Mouse (Mus musculus) forebrain, embryonic 12.5 days (tissue): Measurements from ENCODE around the gene Atad3a. TPM values are rescaled to one million over a fixed set of nuclear protein-coding genes. Genes with fewer than 3 reads are reported as not detected.

Experiments
- ATAC-seq: fragments of 200-750 bp; cut with Nextera tagmentation; 2 replicates; pipeline ENCODE4 v1.8.0; 2017; ENCODE audit warnings: moderate TSS enrichment; ENCODE audit not compliant: low FRiP score
- H3K27ac ChIP-seq: fragments of 300-500 bp; sonication (generic); 2 replicates; pipeline ENCODE4 v1.5.1; 2016; ENCODE audit warnings: mild to moderate bottlenecking
- H3K27me3 ChIP-seq: fragments of 300-500 bp; sonication (generic); 2 replicates; pipeline ENCODE4 v1.6.1; 2016; ENCODE audit warnings: mild to moderate bottlenecking
- H3K36me3 ChIP-seq: fragments of 300-500 bp; sonication (generic); replicated peaks from 2 replicates; pipeline ENCODE4 v1.6.1; 2016; ENCODE audit warnings: mild to moderate bottlenecking
- H3K4me1 ChIP-seq: fragments of 300-500 bp; sonication (generic); 2 replicates; pipeline ENCODE4 v1.6.1; 2016
- H3K4me2 ChIP-seq: fragments of 300-500 bp; sonication (generic); 2 replicates; pipeline ENCODE4 v1.6.1; 2016; ENCODE audit warnings: mild to moderate bottlenecking, moderate library complexity
- H3K4me3 ChIP-seq: fragments of 300-500 bp; sonication (generic); replicated peaks from 2 replicates; pipeline ENCODE4 v1.5.1; 2016; ENCODE audit warnings: mild to moderate bottlenecking
- H3K9ac ChIP-seq: fragments of 300-500 bp; sonication (generic); 2 replicates; pipeline ENCODE4 v1.6.1; 2016; ENCODE audit warnings: mild to moderate bottlenecking
- H3K9me3 ChIP-seq: fragments of 300-500 bp; sonication (generic); 2 replicates; pipeline ENCODE4 v1.6.1; 2016
- WGBS: fragments of 180-500 bp; shearing (Covaris S2); methylation state at CpG from one replicate; pipeline ENCODE4 v1.1.7; 2016; 5-methylcytosine and 5-hydroxymethylcytosine counted together
- polyA plus RNA-seq: library from polyadenylated mRNA; unstranded; fragments of >200 nt; fragmentation: Nextera tagmentation; extraction: Ambion mirVana; gene quantifications from 2 replicates; pipeline ENCODE4 v1.2.1, GENCODE M21; 2016

The Atad3a gene
- polyA plus RNA-seq, 1 experiment from 2014 or later: 99.0 TPM

GRCm38 (mm10) chr4:155773335-155774078, 12.6 kb upstream of the Atad3a start:
- 39% methylated on average over 5 of the region's 5 CpGs for WGBS
- 0 out of 2 replicates have a peak overlapping the region, but pooled peaks have one; percentile 33 for H3K9ac ChIP-seq
- peaks cover 25% of the 10 kb centered on the region for H3K4me1 ChIP-seq
- no peak overlapping the region for H3K27ac ChIP-seq
- no peaks in the 10 kb centered on the region for H3K36me3 ChIP-seq
- peak overlapping the region; percentile 34 for H3K4me3 ChIP-seq
- H3K27me3 ChIP-seq: peaks cover 63% of the 10 kb centered on the region
- peak overlapping the region; percentile 60 for H3K4me2 ChIP-seq
- ATAC-seq: no peak
- H3K9me3 ChIP-seq: no peaks in the 10 kb centered on the region

- Histone ChIP-seq H3K4me3 (no peak overlapping the region), H3K9me3 (no peaks in the 10 kb centered on the region), H3K4me2 (no peak overlapping the region), H3K36me3 (no peaks in the 10 kb centered on the region), H3K27me3 (peaks cover 63% of the 10 kb centered on the region), H3K27ac (no peak overlapping the region), H3K9ac (peak overlapping the region; percentile 29), H3K4me1 (peaks cover 25% of the 10 kb centered on the region)
- WGBS: 89% methylated on average over 13 of the region's 13 CpGs
- no peak for ATAC-seq
These were observed 11.9 kb upstream of the Atad3a start for GRCm38 (mm10) chr4:155772786-155773185.

- Histone ChIP-seq H3K27me3 (peaks cover 60% of the 10 kb centered on the region), H3K9me3 (no peaks in the 10 kb centered on the region), H3K4me3 (no peak overlapping the region), H3K9ac (no peak overlapping the region), H3K36me3 (no peaks in the 10 kb centered on the region), H3K4me2 (no peak overlapping the region), H3K27ac (no peak overlapping the region), H3K4me1 (peaks cover 25% of the 10 kb centered on the region)
- no peak for ATAC-seq
- 82% methylated on average over 2 of the region's 2 CpGs for WGBS
These were observed 10.8 kb upstream of the Atad3a start for GRCm38 (mm10) chr4:155771706-155772105.

- H3K27me3 ChIP-seq: peaks cover 51% of the 10 kb centered on the region
These were observed 9.7 kb upstream of the Atad3a start for GRCm38 (mm10) chr4:155770626-155771025.

GRCm38 (mm10) chr4:155769880-155770512, 9.1 kb upstream of the Atad3a start:
- Histone ChIP-seq H3K9ac (peak overlapping the region; percentile 75), H3K27me3 (peaks cover 45% of the 10 kb centered on the region), H3K27ac (peak overlapping the region; percentile 50), H3K4me1 (peaks cover 25% of the 10 kb centered on the region), H3K4me2 (peak overlapping the region; percentile 79), H3K9me3 (no peaks in the 10 kb centered on the region), H3K4me3 (peak overlapping the region; percentile 54), H3K36me3 (no peaks in the 10 kb centered on the region)
- under 1% methylated on average over 39 of the region's 39 CpGs for WGBS
- peak; percentile 92 for ATAC-seq

More at GRCm38 (mm10) chr4:155770626-155771025, 9.7 kb upstream of the Atad3a start:
- Histone ChIP-seq H3K36me3 (no peaks in the 10 kb centered on the region), H3K9ac (peak overlapping the region; percentile 75), H3K4me2 (peak overlapping the region; percentile 79), H3K9me3 (no peaks in the 10 kb centered on the region), H3K27ac (no peak overlapping the region), H3K4me1 (peaks cover 25% of the 10 kb centered on the region), H3K4me3 (peak overlapping the region; percentile 54)
- WGBS: 43% methylated on average over 24 of the region's 24 CpGs
- no peak; the same call in 1 of the 2 replicates for ATAC-seq

GRCm38 (mm10) chr4:155769496-155769879, 8.6 kb upstream of the Atad3a start:
- no peaks in the 10 kb centered on the region for H3K36me3 ChIP-seq
- peak overlapping the region; percentile 79 for H3K4me2 ChIP-seq
- peaks cover 40% of the 10 kb centered on the region for H3K27me3 ChIP-seq
- H3K27ac ChIP-seq: 0 out of 2 replicates have a peak overlapping the region, but pooled peaks have one; percentile 50
- WGBS: 60% methylated on average over 5 of the region's 5 CpGs
- ATAC-seq: no peak
- H3K4me3 ChIP-seq: peak overlapping the region; percentile 54
- H3K9ac ChIP-seq: peak overlapping the region; percentile 75
- peaks cover 22% of the 10 kb centered on the region for H3K4me1 ChIP-seq
- no peaks in the 10 kb centered on the region for H3K9me3 ChIP-seq

GRCm38 (mm10) chr4:155762357-155762756, 1.5 kb upstream of the Atad3a start:
- H3K9me3 ChIP-seq: no peaks in the 10 kb centered on the region
- no peak for ATAC-seq
- H3K4me2 ChIP-seq: no peak overlapping the region
- WGBS: 94% methylated on average over 3 of the region's 3 CpGs
- H3K4me1 ChIP-seq: peaks cover 32% of the 10 kb centered on the region
- no peaks in the 10 kb centered on the region for H3K27me3 ChIP-seq
- no peak overlapping the region for H3K27ac ChIP-seq
- H3K9ac ChIP-seq: no peak overlapping the region
- peaks cover 1% of the 10 kb centered on the region; the same call in 1 of the 2 replicates for H3K36me3 ChIP-seq
- H3K4me3 ChIP-seq: no peak overlapping the region

GRCm38 (mm10) chr4:155761356-155762099, 635 bp upstream of the Atad3a start:
- H3K9me3 ChIP-seq: no peaks in the 10 kb centered on the region
- peak overlapping the region; percentile 31; the same call in 1 of the 2 replicates for H3K27ac ChIP-seq

GRCm38 (mm10) chr4:155759862-155760612, 856 bp downstream of the Atad3a start:
- H3K9ac ChIP-seq: peak overlapping the region; percentile 76
- H3K4me2 ChIP-seq: peak overlapping the region; percentile 98
- no peaks in the 10 kb centered on the region for H3K9me3 ChIP-seq
- H3K36me3 ChIP-seq: peaks cover 23% of the 10 kb centered on the region
- peak overlapping the region; percentile 87 for H3K4me3 ChIP-seq
- ATAC-seq: no peak
- no peaks in the 10 kb centered on the region for H3K27me3 ChIP-seq
- WGBS: 3% methylated on average over 10 of the region's 10 CpGs
- H3K27ac ChIP-seq: no peak overlapping the region
- peaks cover 32% of the 10 kb centered on the region for H3K4me1 ChIP-seq

More at GRCm38 (mm10) chr4:155761356-155762099, 635 bp upstream of the Atad3a start:
- peaks cover 8% of the 10 kb centered on the region; the same call in 1 of the 2 replicates for H3K36me3 ChIP-seq
- 3% methylated on average over 28 of the region's 28 CpGs for WGBS
- ATAC-seq: no peak
- H3K4me1 ChIP-seq: peaks cover 32% of the 10 kb centered on the region
- H3K9ac ChIP-seq: peak overlapping the region; percentile 70
- peak overlapping the region; percentile 87 for H3K4me3 ChIP-seq
- no peaks in the 10 kb centered on the region for H3K27me3 ChIP-seq
- peak overlapping the region; percentile 98 for H3K4me2 ChIP-seq

GRCm38 (mm10) chr4:155757011-155757410, 3.9 kb downstream of the Atad3a start:
- WGBS: 92% methylated on average over 12 of the region's 12 CpGs
- H3K36me3 ChIP-seq: peaks cover 51% of the 10 kb centered on the region
- ATAC-seq: no peak

GRCm38 (mm10) chr4:155746575-155747490, 14.1 kb downstream of the Atad3a start:
- Histone ChIP-seq H3K4me1 (no peaks in the 10 kb centered on the region), H3K9ac (no peak overlapping the region), H3K4me2 (no peak overlapping the region), H3K9me3 (no peaks in the 10 kb centered on the region), H3K36me3 (peaks cover 97% of the 10 kb centered on the region), H3K27me3 (no peaks in the 10 kb centered on the region), H3K4me3 (no peak overlapping the region), H3K27ac (no peak overlapping the region)
- 86% methylated on average over 17 of the region's 17 CpGs for WGBS
- no peak for ATAC-seq

More at GRCm38 (mm10) chr4:155757011-155757410, 3.9 kb downstream of the Atad3a start:
- Histone ChIP-seq H3K27me3 (no peaks in the 10 kb centered on the region), H3K4me1 (peaks cover 28% of the 10 kb centered on the region), H3K9ac (no peak overlapping the region), H3K4me2 (no peak overlapping the region), H3K27ac (no peak overlapping the region), H3K4me3 (no peak overlapping the region), H3K9me3 (no peaks in the 10 kb centered on the region)
